Mouse (Mus musculus) kidney, adult 9 months (tissue): ENCODE results near the gene Sos1.

Source experiments
- DNase-seq: peaks from one replicate; pipeline ENCODE4 v3.0.0; 2022

The Sos1 gene

GRCm38 (mm10) chr17:80480031-80480854 lies at the start of gene Sos1:
Gene Sos1, minus strand, starts transcription at chr17:80480453.
- peak; percentile 96 for DNase-seq

- DNase-seq = no peak
These were observed 43.0 kb upstream of the Sos1 start for GRCm38 (mm10) chr17:80523231-80523630.

GRCm38 (mm10) chr17:80522229-80522556 lies 41.9 kb upstream of the Sos1 start:
- DNase-seq = no peak

DNA sequence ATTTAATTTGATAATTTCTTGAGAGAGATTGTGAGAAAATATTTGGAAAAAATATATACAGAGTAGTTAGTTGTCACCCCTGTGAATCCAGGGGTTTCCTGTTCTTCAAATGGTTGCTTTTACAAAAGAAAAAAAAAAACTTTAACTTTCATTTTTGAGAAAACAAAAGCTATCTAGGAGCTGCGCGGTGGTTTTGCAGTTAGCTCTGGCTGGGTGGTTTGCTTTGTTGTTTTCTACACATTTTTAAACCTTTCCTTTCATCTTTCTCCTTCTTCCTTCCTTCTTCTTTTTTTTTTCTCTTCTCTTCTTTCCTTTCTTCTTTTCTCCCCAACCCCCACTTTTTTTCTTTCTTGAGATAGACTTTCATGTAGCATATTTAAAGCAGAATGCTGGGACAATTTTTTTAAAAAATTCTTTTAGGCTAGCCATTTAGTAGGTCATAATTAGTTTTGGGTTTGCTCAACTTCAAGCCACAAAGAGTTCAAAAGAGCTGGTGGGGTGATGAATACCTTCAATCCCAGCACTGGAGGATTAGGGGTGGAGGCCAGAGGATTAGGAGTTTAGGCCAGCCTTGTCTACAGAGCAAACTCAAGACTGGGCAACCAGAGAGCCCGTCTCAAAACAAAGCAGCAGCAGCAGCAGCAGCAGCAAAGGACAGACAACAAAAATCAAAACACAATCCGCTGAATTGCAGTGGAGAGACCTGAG lies 41.4 kb upstream of the Sos1 start:
- DNase-seq = no peak

GRCm38 (mm10) chr17:80520537-80520936 lies 40.3 kb upstream of the Sos1 start:
- peak; percentile 49 for DNase-seq

DNA sequence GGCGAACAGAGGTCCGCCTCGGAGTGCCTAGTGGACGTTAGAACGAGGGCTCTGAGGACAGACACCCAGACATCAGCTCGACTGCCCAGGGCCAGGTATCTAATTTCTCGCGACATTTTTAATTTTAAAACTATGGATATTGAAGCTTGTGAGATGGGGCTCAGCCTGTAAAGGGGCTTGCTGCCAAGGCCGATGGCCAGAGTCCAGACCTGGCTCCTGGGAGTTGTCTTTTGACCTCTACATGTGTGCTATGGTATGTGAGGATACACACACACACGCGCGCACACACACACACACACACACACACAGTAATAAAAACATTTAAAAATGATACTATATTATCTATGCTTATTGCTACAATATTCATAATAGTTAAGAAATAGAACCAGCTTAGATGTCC lies 38.6 kb upstream of the Sos1 start:
- DNase-seq = no peak

DNA sequence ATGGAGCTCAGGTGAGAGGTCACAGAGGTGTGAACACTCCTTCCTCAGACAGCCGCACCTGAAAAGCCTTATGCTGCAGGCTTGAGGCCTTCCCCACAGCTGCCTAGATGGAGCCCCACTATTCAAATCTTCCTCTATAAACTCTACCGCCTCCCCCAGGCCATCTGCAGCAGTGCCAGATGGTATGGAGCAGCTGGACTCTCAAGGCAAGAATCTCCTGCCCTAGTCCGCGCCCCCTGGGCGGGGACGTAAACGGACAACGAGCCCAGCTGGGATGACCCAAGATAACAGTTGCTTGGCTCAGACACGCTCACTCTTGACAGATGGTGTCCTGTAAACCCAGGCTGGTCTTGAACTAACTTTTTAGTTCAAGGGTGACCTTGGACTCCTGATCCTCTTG lies 37.0 kb upstream of the Sos1 start:
- no peak for DNase-seq

GRCm38 (mm10) chr17:80515956-80516355 lies 35.7 kb upstream of the Sos1 start:
- peak; percentile 66 for DNase-seq

- DNase-seq = no peak
These were observed 35.3 kb upstream of the Sos1 start for GRCm38 (mm10) chr17:80515513-80515912.

DNA sequence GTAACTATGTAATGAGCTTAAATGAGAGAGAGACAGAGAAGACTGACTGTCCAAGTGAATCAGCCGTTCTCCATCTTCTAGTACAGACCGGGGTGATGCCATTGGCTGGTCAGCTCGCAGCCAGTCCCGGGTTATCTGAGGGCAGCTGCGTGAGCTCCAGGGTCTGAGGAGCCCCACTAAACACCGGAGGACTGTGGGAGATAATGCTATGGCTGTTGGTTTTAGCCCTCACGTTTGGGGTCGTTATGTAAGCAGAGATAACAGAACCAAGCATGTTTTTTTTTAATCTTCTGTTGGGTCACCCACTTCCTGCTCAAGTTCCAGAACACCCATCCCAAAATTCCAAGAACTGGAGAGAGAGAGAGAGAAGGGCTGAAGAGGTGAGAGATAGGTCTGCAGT lies 33.5 kb upstream of the Sos1 start:
- no peak for DNase-seq

DNA sequence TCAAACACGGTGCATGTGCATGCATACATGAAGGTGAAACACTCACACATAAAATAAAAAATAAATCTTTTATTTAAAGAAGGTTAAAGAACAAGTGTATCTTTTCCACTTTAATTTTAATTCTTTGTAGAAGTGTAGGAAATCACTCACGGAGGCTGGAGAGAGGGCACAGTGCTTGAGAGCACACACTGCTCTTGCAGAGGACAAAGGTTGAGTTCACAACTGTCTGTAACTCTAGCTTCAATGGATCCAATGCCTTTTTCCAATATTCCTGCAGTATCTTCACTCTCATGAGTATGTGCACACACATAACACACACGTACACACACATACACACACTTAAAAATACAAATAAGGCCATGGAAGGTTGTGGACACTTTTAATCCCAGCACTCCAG lies 30.2 kb upstream of the Sos1 start:
- no peak for DNase-seq

DNA sequence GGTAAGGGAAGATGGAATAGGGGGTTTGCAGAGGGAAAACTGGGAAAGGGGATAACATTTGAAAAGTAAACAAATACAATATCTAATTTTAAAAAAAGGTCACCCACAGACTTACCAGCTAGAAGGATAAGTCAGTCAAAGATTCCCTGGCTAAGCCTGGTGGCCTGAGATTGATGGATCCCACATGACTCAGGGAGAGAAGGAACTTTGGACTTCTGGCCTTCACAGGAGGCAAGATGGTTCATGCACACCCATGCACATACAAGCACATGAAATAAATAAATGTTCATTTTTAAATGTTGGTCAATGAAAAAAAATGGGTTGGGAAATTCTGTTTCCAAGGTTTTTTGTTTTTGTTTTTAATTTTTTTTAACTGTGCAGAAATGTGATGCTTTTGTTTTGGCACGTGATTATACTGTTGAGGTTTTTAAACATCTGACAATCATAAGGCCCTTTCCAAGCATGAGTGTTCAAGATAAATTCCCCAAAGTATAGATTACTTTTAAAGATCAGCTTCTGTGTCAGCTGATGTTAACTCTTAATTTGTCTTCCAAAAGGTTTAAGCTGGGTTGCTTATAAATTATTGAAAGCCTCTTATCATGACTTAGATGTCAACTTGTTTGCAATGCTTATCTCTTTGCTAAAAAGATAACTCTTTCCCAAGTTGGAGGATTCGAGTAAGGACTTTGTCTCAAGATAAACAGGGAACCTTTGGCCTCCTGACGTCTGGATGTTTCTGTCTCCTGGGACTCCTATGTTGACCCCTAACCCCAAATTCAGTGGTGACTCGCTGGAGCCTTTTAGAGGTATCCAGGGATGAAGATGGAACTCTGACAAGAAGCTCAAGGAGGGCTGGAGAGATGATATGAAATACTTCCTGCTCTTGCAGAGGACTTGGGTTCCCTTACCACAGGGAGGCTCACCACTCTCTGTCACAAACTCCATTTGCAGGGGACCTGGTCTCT lies 29.5 kb upstream of the Sos1 start:
- DNase-seq = peak; percentile 33

- DNase-seq = no peak
These were observed 25.5 kb upstream of the Sos1 start for GRCm38 (mm10) chr17:80505766-80506165.

- no peak for DNase-seq
These were observed 25.1 kb upstream of the Sos1 start for GRCm38 (mm10) chr17:80505342-80505741.

DNA sequence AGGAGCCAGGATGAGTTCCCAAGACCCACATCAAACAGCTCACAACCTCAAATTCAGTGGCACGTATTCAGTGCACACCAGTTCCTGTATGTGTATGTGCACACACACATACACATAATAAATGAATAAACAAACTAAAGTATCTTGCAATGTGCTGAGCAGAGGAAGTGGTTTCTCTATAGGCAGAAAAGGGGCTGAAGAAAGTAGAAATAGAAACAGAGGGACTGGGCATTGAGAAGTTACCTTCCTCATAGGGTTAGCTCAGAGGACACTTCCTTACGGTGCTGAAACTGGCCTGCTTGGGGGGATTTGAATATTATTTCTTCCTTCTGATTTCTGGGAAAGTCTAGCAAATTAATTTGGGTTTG lies 21.5 kb upstream of the Sos1 start:
- no peak for DNase-seq

DNA sequence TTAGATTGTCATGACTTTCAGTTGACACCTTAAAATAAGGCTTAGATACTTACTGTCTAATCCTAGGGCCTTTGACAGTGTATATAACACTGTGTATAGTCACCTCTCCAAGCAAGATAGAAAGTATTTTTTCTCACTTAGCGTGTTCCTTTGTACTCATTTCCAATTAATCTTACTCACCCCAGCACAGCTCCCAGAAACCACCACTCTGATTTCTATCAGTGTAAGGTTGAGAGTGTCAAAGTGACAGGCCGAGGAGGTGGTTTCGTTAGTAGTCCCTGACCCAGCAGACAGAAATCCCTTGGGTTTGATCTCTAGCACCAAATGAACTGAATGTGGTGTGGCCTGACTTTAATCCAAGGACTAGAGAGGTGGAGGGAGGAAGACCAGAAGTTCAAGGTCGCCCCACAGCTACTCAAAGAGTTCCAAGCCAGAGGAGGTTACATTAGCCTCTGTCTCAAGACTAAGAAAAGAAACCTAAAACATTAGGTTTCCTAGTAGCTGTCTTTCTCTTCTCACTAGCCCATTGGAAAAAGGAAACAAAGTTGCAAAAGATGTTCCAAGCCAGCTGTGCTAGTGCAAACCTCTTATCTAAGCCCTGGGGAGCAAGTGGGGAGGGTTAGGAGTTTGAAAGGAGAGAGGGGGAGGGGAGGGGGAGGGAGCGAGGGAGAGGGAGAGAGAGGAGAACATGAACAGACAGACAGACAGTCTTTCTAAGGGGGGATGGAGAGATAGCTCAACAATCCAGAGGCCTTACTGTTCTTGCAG lies 21.0 kb upstream of the Sos1 start:
- DNase-seq = no peak

- DNase-seq = no peak
These were observed 19.8 kb upstream of the Sos1 start for GRCm38 (mm10) chr17:80500025-80500424.

DNA sequence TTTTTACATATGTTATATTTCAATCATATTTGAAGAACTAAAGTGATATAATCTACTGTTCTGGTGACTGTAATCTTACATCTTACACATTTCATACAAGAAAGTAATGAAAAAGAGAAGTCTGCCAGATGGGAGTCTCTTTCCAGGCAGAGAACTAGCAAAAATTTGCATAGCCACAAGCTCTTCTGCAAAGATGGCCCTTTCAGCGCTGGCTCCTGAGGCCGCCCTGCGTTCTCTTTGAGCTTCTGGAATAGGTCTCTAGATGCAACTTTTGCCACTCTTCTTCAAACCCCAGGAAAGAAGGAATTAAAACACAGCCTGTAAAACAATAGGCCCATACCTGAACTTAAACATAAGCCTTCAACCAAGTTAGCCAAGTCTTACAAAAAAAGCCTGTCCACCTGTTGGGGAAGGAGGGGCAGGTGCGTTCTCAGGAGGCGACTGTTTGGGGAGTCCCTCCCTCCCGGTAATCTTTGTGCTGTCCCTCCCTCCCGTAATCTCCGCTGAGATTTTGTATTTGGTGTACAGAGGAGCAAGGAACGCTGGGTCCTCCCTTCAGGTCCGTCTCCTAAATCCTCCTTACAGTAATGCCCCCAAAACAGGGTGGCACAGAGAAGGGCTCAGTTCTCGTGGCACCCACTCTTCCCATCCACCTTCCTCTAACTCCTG lies 18.5 kb upstream of the Sos1 start:
- no peak for DNase-seq

GRCm38 (mm10) chr17:80497183-80497601 lies 16.9 kb upstream of the Sos1 start:
- no peak for DNase-seq

DNA sequence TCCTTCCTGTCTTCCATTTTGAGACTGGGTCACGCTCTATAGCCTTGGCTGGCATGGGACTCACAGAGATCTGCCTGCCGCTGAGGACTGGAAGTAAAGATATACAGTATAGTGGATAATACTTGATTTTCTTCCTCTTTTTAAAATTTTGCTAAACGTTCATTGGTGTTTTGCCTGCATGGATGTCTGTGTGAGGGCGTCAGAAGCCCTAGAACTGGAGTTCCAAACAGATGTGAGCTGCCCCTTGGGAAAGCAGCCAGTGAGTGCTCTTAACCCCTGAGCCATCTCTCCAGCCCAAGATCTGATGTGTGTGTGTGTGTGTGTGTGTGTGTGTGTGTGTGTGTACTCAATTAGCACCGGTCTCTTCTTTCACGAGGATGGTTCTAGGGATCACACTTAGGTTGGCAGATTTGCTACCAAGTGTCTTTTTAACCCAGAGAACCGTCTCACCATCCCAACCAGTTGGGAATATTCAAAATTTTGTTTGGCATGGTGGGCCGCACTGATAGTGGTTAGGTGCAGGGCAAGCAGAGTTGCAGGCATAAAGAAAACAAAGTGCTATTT lies 16.4 kb upstream of the Sos1 start:
- no peak for DNase-seq

DNA sequence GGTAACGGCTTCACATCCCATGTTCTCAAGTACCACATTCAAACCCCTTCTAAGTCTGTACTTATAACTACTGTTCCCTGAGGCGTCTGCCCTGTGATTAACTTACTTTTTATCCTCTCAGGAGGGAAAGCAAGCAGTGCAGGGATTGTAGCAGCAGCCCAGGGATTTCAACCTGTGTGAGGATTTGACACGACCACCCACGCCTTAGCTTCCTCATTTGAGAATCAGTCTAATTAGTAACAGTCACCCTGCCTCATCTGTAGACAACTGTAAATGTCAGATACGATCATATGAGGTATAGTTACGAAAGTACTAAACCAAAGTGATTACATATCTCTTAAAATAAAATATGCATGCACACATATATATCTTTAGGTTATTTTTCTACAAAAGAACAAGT lies 15.9 kb upstream of the Sos1 start:
- DNase-seq = no peak

GRCm38 (mm10) chr17:80493891-80494290 lies 13.6 kb upstream of the Sos1 start:
- no peak for DNase-seq
